ENCODE assay signal across 16 mouse cellular contexts in the genomic region with DNA sequence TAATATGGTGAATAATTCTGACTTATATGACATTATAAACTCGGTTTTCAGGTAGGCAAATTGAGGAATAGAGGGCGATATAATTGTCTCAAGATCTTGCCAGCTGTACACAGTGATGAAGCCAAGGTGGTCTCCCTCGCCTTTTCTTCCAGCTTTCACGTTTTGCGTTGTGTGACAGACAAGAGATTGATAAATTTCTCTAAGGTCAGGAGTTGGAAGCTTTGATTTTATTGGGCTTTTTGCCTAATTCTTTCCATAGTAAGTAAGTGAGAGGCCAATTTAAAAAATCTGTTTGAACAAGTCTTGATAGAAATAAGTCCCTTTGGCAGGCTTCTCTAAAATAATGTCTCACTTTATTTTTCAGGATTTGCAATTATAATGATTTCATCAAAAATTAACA.
DNase-seq lines count a peak whose midpoint lies in the region; ATAC-seq and TF ChIP-seq lines count a peak whose summit lies in the region.
"Had no signal": no experiment of that assay in that cellular context is flagged by ENCODE, and none has a peak within 500 bp of the region (broad histone marks: within the 10 kb centered on the region; RNA-seq: fewer than 3 reads in every experiment).

No protein-coding gene starts in this region.

- WGBS in forebrain, embryonic 14.5 days = 57% methylated on average over 5 of the region's 5 CpGs
- 78% methylated on average over 5 of the region's 5 CpGs for WGBS in forebrain, embryonic 11.5 days
- WGBS in forebrain, embryonic 16.5 days = 32% methylated on average over 5 of the region's 5 CpGs
- 87% methylated on average over 5 of the region's 5 CpGs for WGBS in forebrain, embryonic 10.5 days

- no peaks in the 10 kb centered on the region for H3K27me3 ChIP-seq in forebrain, embryonic 14.5 days (replicated peaks; ENCODE audit: control insufficient read depth, insufficient read depth, low read length)
- H3K27me3 ChIP-seq in forebrain, embryonic 11.5 days (ENCODE audit: control insufficient read depth, insufficient read depth, low read length) = no peaks in the 10 kb centered on the region
- H3K27me3 ChIP-seq in forebrain, embryonic 16.5 days (replicated peaks; ENCODE audit: control insufficient read depth, insufficient read depth, low read length) = no peaks in the 10 kb centered on the region
- no peaks in the 10 kb centered on the region for H3K27me3 ChIP-seq in forebrain, embryonic 10.5 days (ENCODE audit: poor library complexity, severe bottlenecking)
- H3K27me3 ChIP-seq: embryonic facial prominence, embryonic 12.5 days had no signal

- peak; percentile 70 for DNase-seq in forebrain, embryonic 14.5 days (ENCODE audit: low spot score)
- no peak for DNase-seq in forebrain, embryonic 11.5 days (ENCODE audit: low spot score)
- no peak for DNase-seq in forebrain, embryonic 10.5 days (ENCODE audit: extremely low spot score, low spot score)
- peak; percentile 77 for DNase-seq in brain, embryonic 14.5 days (ENCODE audit: low read depth)
- DNase-seq in layer of hippocampus, postnatal 14 days (ENCODE audit: low spot score in 2 of 2) = no peak
- DNase-seq: adrenal gland, adult 2 months; adrenal gland, postnatal 10 days; adrenal gland, postnatal 25 days; cerebellum, adult 11-12 months; cerebellum, adult 2 months; cerebellum, adult 9-10 months; cerebellum, postnatal 10 days; cerebellum, postnatal 25 days had no signal

- H3K27ac ChIP-seq in forebrain, embryonic 14.5 days (ENCODE audit: low read depth, low read length) = no peak overlapping the region
- no peak overlapping the region for H3K27ac ChIP-seq in forebrain, embryonic 11.5 days (ENCODE audit: low read depth, low read length)
- no peak overlapping the region for H3K27ac ChIP-seq in forebrain, embryonic 16.5 days (ENCODE audit: low read length)
- H3K27ac ChIP-seq in forebrain, embryonic 10.5 days = no peak overlapping the region
- H3K27ac ChIP-seq: embryonic facial prominence, embryonic 10.5 days; embryonic facial prominence, embryonic 12.5 days had no signal

- TF ChIP-seq POLR2A in brain, embryonic 14.5 days (IDR thresholded peaks at IDR 0.05; ENCODE audit: borderline replicate concordance, extremely low read depth, insufficient read depth, insufficient read length, poor library complexity, severe bottlenecking) = no peak

- no peaks in the 10 kb centered on the region for H3K4me1 ChIP-seq in forebrain, embryonic 14.5 days (ENCODE audit: control insufficient read depth, insufficient read depth, low read length)
- no peaks in the 10 kb centered on the region for H3K4me1 ChIP-seq in forebrain, embryonic 11.5 days (replicated peaks; ENCODE audit: control insufficient read depth, insufficient read depth, low read length)
- H3K4me1 ChIP-seq in forebrain, embryonic 16.5 days (replicated peaks; ENCODE audit: control insufficient read depth, insufficient read depth, low read length) = peaks cover 4% of the 10 kb centered on the region; the same call in 1 of the 2 replicates
- no peaks in the 10 kb centered on the region for H3K4me1 ChIP-seq in forebrain, embryonic 10.5 days
- H3K4me1 ChIP-seq: embryonic facial prominence, embryonic 10.5 days; embryonic facial prominence, embryonic 12.5 days had no signal

- no peaks in the 10 kb centered on the region for H3K36me3 ChIP-seq in forebrain, embryonic 14.5 days (ENCODE audit: control insufficient read depth, insufficient read depth, low read length)
- H3K36me3 ChIP-seq in forebrain, embryonic 11.5 days (ENCODE audit: control insufficient read depth, insufficient read depth, low read length) = no peaks in the 10 kb centered on the region
- no peaks in the 10 kb centered on the region for H3K36me3 ChIP-seq in forebrain, embryonic 16.5 days (ENCODE audit: control insufficient read depth, insufficient read depth)
- H3K36me3 ChIP-seq in forebrain, embryonic 10.5 days (replicated peaks) = no peaks in the 10 kb centered on the region
- H3K36me3 ChIP-seq: embryonic facial prominence, embryonic 10.5 days; embryonic facial prominence, embryonic 12.5 days had no signal

- ATAC-seq in forebrain, embryonic 14.5 days = peak; percentile 70
- ATAC-seq in forebrain, embryonic 11.5 days (replicated peaks; ENCODE audit: low FRiP score) = no peak
- peak; percentile 65 for ATAC-seq in forebrain, embryonic 16.5 days

- no peak overlapping the region for H3K4me3 ChIP-seq in forebrain, embryonic 14.5 days (ENCODE audit: low read depth, low read length)
- no peak overlapping the region for H3K4me3 ChIP-seq in forebrain, embryonic 11.5 days (ENCODE audit: low read depth, low read length)
- no peak overlapping the region for H3K4me3 ChIP-seq in forebrain, embryonic 16.5 days (replicated peaks; ENCODE audit: low read length)
- no peak overlapping the region for H3K4me3 ChIP-seq in forebrain, embryonic 10.5 days
- H3K4me3 ChIP-seq: embryonic facial prominence, embryonic 10.5 days; embryonic facial prominence, embryonic 12.5 days had no signal

- no peak for TF ChIP-seq CTCF in brain, embryonic 14.5 days (IDR thresholded peaks at IDR 0.05; ENCODE audit: borderline replicate concordance, extremely low read depth, insufficient read depth, insufficient read length)

- H3K9me3 ChIP-seq in forebrain, embryonic 14.5 days (replicated peaks; ENCODE audit: control insufficient read depth, low read length) = no peaks in the 10 kb centered on the region
- no peaks in the 10 kb centered on the region for H3K9me3 ChIP-seq in forebrain, embryonic 11.5 days (ENCODE audit: control insufficient read depth, low read length)
- H3K9me3 ChIP-seq in forebrain, embryonic 16.5 days (ENCODE audit: control insufficient read depth, low read length) = no peaks in the 10 kb centered on the region
- H3K9me3 ChIP-seq in forebrain, embryonic 10.5 days = no peaks in the 10 kb centered on the region
- H3K9me3 ChIP-seq: embryonic facial prominence, embryonic 10.5 days; embryonic facial prominence, embryonic 12.5 days had no signal

- H3K9ac ChIP-seq in forebrain, embryonic 14.5 days (ENCODE audit: low read length) = no peak overlapping the region
- H3K9ac ChIP-seq in forebrain, embryonic 11.5 days (ENCODE audit: low read length) = no peak overlapping the region
- no peak overlapping the region for H3K9ac ChIP-seq in forebrain, embryonic 16.5 days (replicated peaks; ENCODE audit: low read depth, low read length)
- H3K9ac ChIP-seq: embryonic facial prominence, embryonic 12.5 days had no signal

- H3K4me2 ChIP-seq in forebrain, embryonic 14.5 days (ENCODE audit: low read length) = no peak overlapping the region
- no peak overlapping the region for H3K4me2 ChIP-seq in forebrain, embryonic 11.5 days (ENCODE audit: low read depth, low read length, severe bottlenecking)
- no peak overlapping the region for H3K4me2 ChIP-seq in forebrain, embryonic 16.5 days (ENCODE audit: low read length)
- H3K4me2 ChIP-seq: embryonic facial prominence, embryonic 12.5 days had no signal

Comparison
In these comparisons a context has a peak if more than half of its experiments do, and no peak if none do; other contexts are left out.
1. DNase-seq: peak in forebrain, embryonic 14.5 days (single experiment) and brain, embryonic 14.5 days (single experiment); none in forebrain, embryonic 11.5 days (single experiment), forebrain, embryonic 10.5 days (single experiment) and layer of hippocampus, postnatal 14 days (0 of 2).